Mouse (Mus musculus) intestine, postnatal 0 days (tissue): ENCODE results near the gene Gm49321. TPM values are rescaled to one million over a fixed set of nuclear protein-coding genes. Genes with fewer than 3 reads are reported as not detected.

Source experiments
- ATAC-seq: fragments of 200-750 bp; cut with Nextera tagmentation; 2 replicates; pipeline ENCODE4 v1.8.0; 2017; ENCODE audit warnings: mild to moderate bottlenecking, moderate TSS enrichment, moderate library complexity
- H3K27ac ChIP-seq: fragments of 300-500 bp; sonication (generic); 2 replicates; pipeline ENCODE4 v1.5.1; 2014; ENCODE audit warnings: mild to moderate bottlenecking, low read depth, low read length, moderate library complexity
- H3K27me3 ChIP-seq: fragments of 300-500 bp; sonication (generic); replicated peaks from 2 replicates; pipeline ENCODE4 v1.6.1; 2014; ENCODE audit warnings: low read length, mixed read lengths; ENCODE audit not compliant: control insufficient read depth, insufficient read depth
- H3K36me3 ChIP-seq: fragments of 300-500 bp; sonication (generic); 2 replicates; pipeline ENCODE4 v1.6.1; 2014; ENCODE audit warnings: mild to moderate bottlenecking, moderate library complexity; ENCODE audit not compliant: control insufficient read depth, insufficient read depth
- H3K4me1 ChIP-seq: fragments of 300-500 bp; sonication (generic); replicated peaks from 2 replicates; pipeline ENCODE4 v1.6.1; 2014; ENCODE audit warnings: antibody characterized with exemption, low read length, mixed read lengths; ENCODE audit not compliant: control insufficient read depth, insufficient read depth
- H3K4me2 ChIP-seq: fragments of 300-500 bp; sonication (generic); replicated peaks from 2 replicates; pipeline ENCODE4 v1.6.1; 2014; ENCODE audit warnings: low read depth, mild to moderate bottlenecking, moderate library complexity
- H3K4me3 ChIP-seq: fragments of 300-500 bp; sonication (generic); 2 replicates; pipeline ENCODE4 v1.5.1; 2014; ENCODE audit warnings: low read depth, low read length
- H3K9ac ChIP-seq: fragments of 300-500 bp; sonication (generic); 2 replicates; pipeline ENCODE4 v1.6.1; 2014; ENCODE audit warnings: mild to moderate bottlenecking, low read depth, low read length
- H3K9me3 ChIP-seq: fragments of 300-500 bp; sonication (generic); 2 replicates; pipeline ENCODE4 v1.6.1; 2016; ENCODE audit warnings: mixed run types; ENCODE audit not compliant: control insufficient read depth
- CTCF ChIP-seq: sonication (generic); IDR thresholded peaks from 2 replicates; pipeline ENCODE4 v1.5.1; 2016; ENCODE audit warnings: low read depth, mild to moderate bottlenecking, control low read depth, antibody characterized with exemption, moderate library complexity
- WGBS: fragments of 180-500 bp; shearing (Covaris S2); extraction: QIAGEN DNeasy Blood & Tissue Kit; methylation state at CpG from one replicate; pipeline ENCODE4 v1.1.7; 2014; 5-methylcytosine and 5-hydroxymethylcytosine counted together
- polyA plus RNA-seq: library from polyadenylated mRNA; unstranded; fragments of >200 nt; fragmentation: Nextera tagmentation; extraction: Ambion mirVana; gene quantifications from 2 replicates; pipeline ENCODE4 v1.2.1, GENCODE M21; 2015

The Gm49321 gene
- polyA plus RNA-seq, 1 experiment from 2014 or later, result 4.1 TPM

- H3K4me2 ChIP-seq, result no peak overlapping the region
- no peak overlapping the region for H3K27ac ChIP-seq
- H3K36me3 ChIP-seq, result no peaks in the 10 kb centered on the region
- H3K9ac ChIP-seq, result no peak overlapping the region
- TF ChIP-seq CTCF, result no peak
- ATAC-seq, result no peak
- WGBS, result 63% methylated on average over 12 of the region's 12 CpGs
- no peaks in the 10 kb centered on the region for H3K4me1 ChIP-seq
- H3K4me3 ChIP-seq, result no peak overlapping the region
- H3K27me3 ChIP-seq, result peaks cover 28% of the 10 kb centered on the region
- no peaks in the 10 kb centered on the region for H3K9me3 ChIP-seq
Measured at GRCm38 (mm10) chr12:73996906-73997296, 59.4 kb downstream of the Gm49321 start.

GRCm38 (mm10) chr12:73997297-73998127 lies 60.1 kb downstream of the Gm49321 start, which contains the start of gene Syt16:
TSS of gene Syt16 (plus strand) at chr12:73997661.
- Histone ChIP-seq H3K27ac (no peak within 1 kb of the TSS), H3K36me3 (no peaks in the 10 kb centered on the region), H3K9me3 (no peaks in the 10 kb centered on the region), H3K9ac (0 out of 2 replicates have a peak within 1 kb of the TSS, but pooled peaks have one; percentile 13), H3K4me1 (no peaks in the 10 kb centered on the region), H3K4me2 (peak within 1 kb of the TSS; percentile 74), H3K4me3 (peak within 1 kb of the TSS; percentile 47), H3K27me3 (peaks cover 28% of the 10 kb centered on the region)
- no peak for ATAC-seq
- no peak for TF ChIP-seq CTCF
- WGBS, result 2% methylated on average over 65 of the region's 67 CpGs

- Histone ChIP-seq H3K4me3 (peak overlapping the region; percentile 47), H3K27ac (no peak overlapping the region), H3K4me2 (peak overlapping the region; percentile 74), H3K9me3 (no peaks in the 10 kb centered on the region), H3K36me3 (no peaks in the 10 kb centered on the region), H3K27me3 (peaks cover 28% of the 10 kb centered on the region), H3K9ac (no peak overlapping the region), H3K4me1 (no peaks in the 10 kb centered on the region)
- TF ChIP-seq CTCF, result no peak
- 53% methylated on average over 5 of the region's 5 CpGs for WGBS
- ATAC-seq, result no peak
Measured at GRCm38 (mm10) chr12:73998128-73998456, 60.6 kb downstream of the Gm49321 start.

- no peaks in the 10 kb centered on the region for H3K9me3 ChIP-seq
- no peak for TF ChIP-seq CTCF
- H3K4me1 ChIP-seq, result no peaks in the 10 kb centered on the region
- H3K9ac ChIP-seq, result no peak overlapping the region
- H3K4me2 ChIP-seq, result no peak overlapping the region
- no peaks in the 10 kb centered on the region for H3K36me3 ChIP-seq
- WGBS, result 89% methylated on average over 9 of the region's 9 CpGs
- no peak overlapping the region for H3K27ac ChIP-seq
- no peak overlapping the region for H3K4me3 ChIP-seq
- no peak for ATAC-seq
- H3K27me3 ChIP-seq, result peaks cover 16% of the 10 kb centered on the region
Measured at GRCm38 (mm10) chr12:74002449-74002848, 65.0 kb downstream of the Gm49321 start.

GRCm38 (mm10) chr12:74009448-74009911 lies 72.0 kb downstream of the Gm49321 start:
- no peak overlapping the region for H3K4me3 ChIP-seq
- H3K27me3 ChIP-seq, result no peaks in the 10 kb centered on the region
- H3K36me3 ChIP-seq, result no peaks in the 10 kb centered on the region
- 0 out of 2 replicates have a peak, but pooled peaks have one; percentile 16 for ATAC-seq
- TF ChIP-seq CTCF, result peak; percentile 90
- no peak overlapping the region for H3K4me2 ChIP-seq
- no peaks in the 10 kb centered on the region for H3K4me1 ChIP-seq
- H3K9me3 ChIP-seq, result no peaks in the 10 kb centered on the region
- no peak overlapping the region for H3K27ac ChIP-seq
- WGBS, result 24% methylated on average over 8 of the region's 8 CpGs
- H3K9ac ChIP-seq, result no peak overlapping the region

- Histone ChIP-seq H3K27me3 (no peaks in the 10 kb centered on the region), H3K4me1 (no peaks in the 10 kb centered on the region), H3K4me2 (peak overlapping the region; percentile 27; the same call in 1 of the 2 replicates), H3K36me3 (no peaks in the 10 kb centered on the region), H3K9ac (no peak overlapping the region), H3K9me3 (no peaks in the 10 kb centered on the region), H3K4me3 (no peak overlapping the region), H3K27ac (no peak overlapping the region)
- WGBS, result 1% methylated on average over 6 of the region's 6 CpGs
- no peak for ATAC-seq
- TF ChIP-seq CTCF, result peak; percentile 96
Measured at GRCm38 (mm10) chr12:74013739-74014138, 76.3 kb downstream of the Gm49321 start.
